Mouse (Mus musculus): Measurements from ENCODE around the gene Gpr4. TPM values are rescaled to one million over a fixed set of nuclear protein-coding genes. Genes with fewer than 3 reads are reported as not detected.

The Gpr4 gene
- total and polyA plus RNA-seq, 2 experiments from 2014 or later, result 3.6 to 10.6 TPM

DNA sequence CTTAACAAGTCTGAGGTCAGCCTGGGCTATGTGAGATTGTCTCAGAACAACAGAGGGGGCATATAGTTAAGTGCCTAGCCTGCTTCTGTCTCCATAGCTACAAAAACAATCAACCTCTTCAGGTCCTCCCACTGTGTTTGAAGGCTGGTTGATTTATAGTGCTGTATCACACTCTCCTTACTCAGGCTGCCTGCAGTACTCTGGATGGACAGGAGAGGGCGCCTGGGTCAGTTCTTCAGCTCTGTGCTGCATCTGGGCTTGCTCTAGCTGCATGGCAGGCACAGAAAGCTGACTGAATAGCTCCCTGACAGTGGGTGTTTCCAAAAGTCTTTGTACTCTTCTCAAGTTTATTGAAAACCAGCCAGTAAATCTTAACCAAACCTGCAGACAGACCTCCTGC, 27.1 kb downstream of the Gpr4 start:
- DNase-seq (ENCODE audit: low spot score) (peak; percentile 84), ATAC-seq (ENCODE audit: insufficient read depth, low read depth) (peak; percentile 83)
- Histone ChIP-seq H3K9ac (replicated peaks; ENCODE audit: low read depth, low read length) (no peak overlapping the region), H3K27me3 (ENCODE audit: control insufficient read depth, insufficient read depth, low read length) (no peaks in the 10 kb centered on the region), H3K9me3 (replicated peaks; ENCODE audit: control insufficient read depth, low read length) (no peaks in the 10 kb centered on the region), H3K27ac (ENCODE audit: low read depth) (peak overlapping the region; percentile 87), H3K4me1 (ENCODE audit: control insufficient read depth, insufficient read depth) (peaks cover 35% of the 10 kb centered on the region), H3K4me2 (ENCODE audit: low read depth, low read length) (no peak overlapping the region), H3K4me3 (ENCODE audit: low read depth, low read length) (no peak overlapping the region), H3K36me3 (replicated peaks; ENCODE audit: control insufficient read depth, insufficient read depth, low read length) (no peaks in the 10 kb centered on the region)
- WGBS, result 0% methylated on average over 1 of the region's 1 CpGs
- TF ChIP-seq CTCF (IDR thresholded peaks at IDR 0.05; ENCODE audit: low read depth) (peak; percentile 98), EP300 (IDR thresholded peaks at IDR 0.05; ENCODE audit: low read depth) (no peak)

DNA sequence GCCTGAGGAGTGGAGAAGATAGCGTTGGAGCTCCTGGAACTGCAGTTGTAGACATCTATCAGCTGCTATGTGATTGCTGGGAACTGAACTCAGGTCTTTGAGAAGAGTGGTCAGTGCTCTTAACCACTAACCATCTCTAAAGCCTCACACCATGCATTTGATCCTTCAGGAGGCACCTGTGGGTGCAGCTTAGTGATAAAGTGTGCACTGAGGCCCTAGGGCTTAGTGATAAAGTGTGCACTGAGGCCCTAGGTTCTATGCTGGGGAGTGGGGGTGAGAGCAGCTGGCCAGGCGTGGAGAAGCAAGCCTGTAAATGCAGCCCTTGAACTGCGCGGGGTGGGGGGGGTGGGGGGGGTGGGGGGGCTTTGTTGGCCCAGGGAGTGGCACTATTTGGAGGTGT, 27.6 kb downstream of the Gpr4 start:
- ATAC-seq (ENCODE audit: insufficient read depth, low read depth) (no peak), DNase-seq (ENCODE audit: low spot score) (no peak)
- Histone ChIP-seq H3K27me3 (ENCODE audit: control insufficient read depth, insufficient read depth, low read length) (no peaks in the 10 kb centered on the region), H3K9ac (replicated peaks; ENCODE audit: low read depth, low read length) (no peak overlapping the region), H3K4me1 (ENCODE audit: control insufficient read depth, insufficient read depth) (peaks cover 30% of the 10 kb centered on the region), H3K36me3 (replicated peaks; ENCODE audit: control insufficient read depth, insufficient read depth, low read length) (peaks cover 4% of the 10 kb centered on the region), H3K4me3 (ENCODE audit: low read depth, low read length) (no peak overlapping the region), H3K9me3 (replicated peaks; ENCODE audit: control insufficient read depth, low read length) (no peaks in the 10 kb centered on the region), H3K27ac (ENCODE audit: low read depth) (0 out of 2 replicates have a peak overlapping the region, but pooled peaks have one; percentile 87), H3K4me2 (ENCODE audit: low read depth, low read length) (no peak overlapping the region)
- 77% methylated on average over 2 of the region's 4 CpGs for WGBS
- no peak for TF ChIP-seq CTCF (IDR thresholded peaks at IDR 0.05; ENCODE audit: low read depth)
- TF ChIP-seq EP300 (IDR thresholded peaks at IDR 0.05; ENCODE audit: low read depth), result no peak

DNA sequence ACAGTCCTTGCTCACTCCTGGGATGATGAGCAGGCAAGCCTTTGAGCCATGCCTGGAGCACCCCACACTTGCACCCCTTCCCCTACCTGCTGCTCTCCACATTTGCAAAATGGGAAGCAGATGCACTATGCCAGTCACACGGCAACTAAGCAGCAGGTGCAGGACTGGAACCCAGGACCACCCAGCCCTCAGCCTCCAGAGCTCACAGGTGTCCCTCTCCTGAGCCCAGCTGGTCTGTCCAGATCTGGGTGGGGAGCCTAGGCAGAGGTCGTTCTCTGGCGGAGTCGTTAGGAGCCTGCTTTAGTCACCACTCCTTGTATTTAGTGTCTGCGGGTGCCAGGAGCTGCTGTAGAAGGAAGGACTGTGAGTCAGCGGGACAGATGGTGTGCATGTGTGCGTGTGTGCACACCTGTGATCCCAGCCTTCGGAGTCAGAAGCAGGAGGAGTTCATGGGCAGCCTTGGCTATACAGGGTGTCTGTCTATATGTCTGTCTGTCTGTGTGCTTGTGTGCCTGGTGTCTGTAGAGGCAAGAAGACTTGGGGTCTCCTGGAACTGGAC, 28.6 kb downstream of the Gpr4 start:
- TF ChIP-seq EP300 (IDR thresholded peaks at IDR 0.05; ENCODE audit: low read depth) (no peak), CTCF (IDR thresholded peaks at IDR 0.05; ENCODE audit: low read depth) (no peak)
- Histone ChIP-seq H3K27me3 (ENCODE audit: control insufficient read depth, insufficient read depth, low read length) (no peaks in the 10 kb centered on the region), H3K9me3 (replicated peaks; ENCODE audit: control insufficient read depth, low read length) (no peaks in the 10 kb centered on the region), H3K4me2 (ENCODE audit: low read depth, low read length) (no peak overlapping the region), H3K4me3 (ENCODE audit: low read depth, low read length) (no peak overlapping the region), H3K27ac (ENCODE audit: low read depth) (no peak overlapping the region), H3K4me1 (ENCODE audit: control insufficient read depth, insufficient read depth) (peaks cover 25% of the 10 kb centered on the region), H3K36me3 (replicated peaks; ENCODE audit: control insufficient read depth, insufficient read depth, low read length) (peaks cover 14% of the 10 kb centered on the region), H3K9ac (replicated peaks; ENCODE audit: low read depth, low read length) (no peak overlapping the region)
- ATAC-seq (ENCODE audit: insufficient read depth, low read depth) (no peak), DNase-seq (ENCODE audit: low spot score) (no peak)
- WGBS, result 90% methylated on average over 8 of the region's 8 CpGs

DNA sequence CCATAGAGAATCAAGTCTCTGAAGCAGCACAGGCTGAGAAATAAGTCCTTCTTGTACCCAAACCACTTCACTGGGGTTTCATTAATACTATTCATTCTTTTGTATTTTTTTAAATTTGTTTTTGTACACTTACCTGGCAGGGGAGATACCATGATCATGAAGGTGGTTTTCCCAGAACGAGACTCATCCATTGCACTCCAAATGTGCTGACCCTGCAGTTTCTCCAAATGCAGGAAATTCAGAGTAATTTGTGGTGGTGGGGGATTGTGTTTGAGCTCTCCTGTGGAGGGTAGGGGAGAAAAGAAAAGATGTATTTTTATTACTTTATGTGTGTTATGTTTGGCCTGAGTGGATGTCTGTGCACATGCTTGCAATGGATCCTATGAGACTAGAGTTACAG, 29.7 kb downstream of the Gpr4 start:
- Histone ChIP-seq H3K4me2 (ENCODE audit: low read depth, low read length) (no peak overlapping the region), H3K4me3 (ENCODE audit: low read depth, low read length) (no peak overlapping the region), H3K27ac (ENCODE audit: low read depth) (no peak overlapping the region), H3K36me3 (replicated peaks; ENCODE audit: control insufficient read depth, insufficient read depth, low read length) (peaks cover 18% of the 10 kb centered on the region), H3K27me3 (ENCODE audit: control insufficient read depth, insufficient read depth, low read length) (no peaks in the 10 kb centered on the region), H3K9ac (replicated peaks; ENCODE audit: low read depth, low read length) (no peak overlapping the region), H3K9me3 (replicated peaks; ENCODE audit: control insufficient read depth, low read length) (no peaks in the 10 kb centered on the region), H3K4me1 (ENCODE audit: control insufficient read depth, insufficient read depth) (peaks cover 18% of the 10 kb centered on the region)
- ATAC-seq (ENCODE audit: insufficient read depth, low read depth), result no peak
- WGBS, result 89% methylated on average over 1 of the region's 1 CpGs
- no peak for DNase-seq (ENCODE audit: low spot score)
- TF ChIP-seq CTCF (IDR thresholded peaks at IDR 0.05; ENCODE audit: low read depth), result no peak
- no peak for TF ChIP-seq EP300 (IDR thresholded peaks at IDR 0.05; ENCODE audit: low read depth)

DNA sequence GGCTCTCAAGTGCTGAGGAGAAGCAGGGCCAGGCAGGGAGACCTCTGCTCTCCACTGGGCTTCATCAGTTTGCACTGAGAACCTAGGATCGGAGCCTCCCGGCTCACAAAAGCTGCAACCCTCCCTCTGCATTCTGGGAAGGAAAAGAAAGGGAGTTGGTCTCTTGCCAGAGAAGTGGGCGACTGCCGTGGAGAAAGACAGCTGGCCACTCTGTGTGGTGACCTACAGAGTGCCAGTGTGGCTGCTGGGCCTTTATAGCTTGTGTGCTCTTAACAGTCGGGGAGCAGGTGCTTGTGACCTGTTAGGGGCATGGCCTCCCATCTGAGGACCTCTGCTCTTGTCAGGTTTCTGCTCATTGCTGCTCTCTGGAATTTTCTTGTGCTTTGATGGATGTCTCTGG, 31.5 kb downstream of the Gpr4 start:
- no peak for DNase-seq (ENCODE audit: low spot score)
- Histone ChIP-seq H3K27me3 (ENCODE audit: control insufficient read depth, insufficient read depth, low read length) (no peaks in the 10 kb centered on the region), H3K9me3 (replicated peaks; ENCODE audit: control insufficient read depth, low read length) (no peaks in the 10 kb centered on the region), H3K4me3 (ENCODE audit: low read depth, low read length) (no peak overlapping the region), H3K36me3 (replicated peaks; ENCODE audit: control insufficient read depth, insufficient read depth, low read length) (peaks cover 26% of the 10 kb centered on the region), H3K27ac (ENCODE audit: low read depth) (no peak overlapping the region), H3K4me1 (ENCODE audit: control insufficient read depth, insufficient read depth) (peaks cover 6% of the 10 kb centered on the region), H3K4me2 (ENCODE audit: low read depth, low read length) (no peak overlapping the region), H3K9ac (replicated peaks; ENCODE audit: low read depth, low read length) (no peak overlapping the region)
- 44% methylated on average over 5 of the region's 5 CpGs for WGBS
- TF ChIP-seq EP300 (IDR thresholded peaks at IDR 0.05; ENCODE audit: low read depth), result no peak
- TF ChIP-seq CTCF (IDR thresholded peaks at IDR 0.05; ENCODE audit: low read depth), result no peak
- no peak for ATAC-seq (ENCODE audit: insufficient read depth, low read depth)

DNA sequence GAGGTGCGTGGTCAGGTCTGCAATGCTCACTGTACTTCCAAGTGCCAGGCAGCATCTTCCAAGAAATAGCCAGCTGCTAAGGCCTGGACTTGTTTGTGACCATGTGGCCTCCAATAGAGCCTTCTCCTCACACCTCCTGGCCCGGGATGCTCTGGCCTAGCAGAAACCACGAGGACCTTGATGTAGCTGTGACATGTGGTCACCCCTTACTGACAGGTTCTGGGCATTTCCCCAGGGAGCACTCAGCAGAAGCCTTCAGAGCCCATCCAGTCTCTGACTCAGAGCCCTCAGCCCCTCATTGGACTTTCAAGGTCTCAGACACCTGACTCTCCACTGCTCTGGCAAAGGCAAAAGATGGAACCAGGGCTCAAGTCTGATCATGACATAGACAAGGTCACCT, 32.7 kb downstream of the Gpr4 start:
- H3K4me1 ChIP-seq (ENCODE audit: control insufficient read depth, insufficient read depth), result no peaks in the 10 kb centered on the region
- H3K9me3 ChIP-seq (replicated peaks; ENCODE audit: control insufficient read depth, low read length), result no peaks in the 10 kb centered on the region
- no peak overlapping the region for H3K27ac ChIP-seq (ENCODE audit: low read depth)
- no peak overlapping the region for H3K4me3 ChIP-seq (ENCODE audit: low read depth, low read length)
- no peak overlapping the region for H3K9ac ChIP-seq (replicated peaks; ENCODE audit: low read depth, low read length)
- DNase-seq (ENCODE audit: low spot score), result no peak
- no peak for ATAC-seq (ENCODE audit: insufficient read depth, low read depth)
- no peak overlapping the region for H3K4me2 ChIP-seq (ENCODE audit: low read depth, low read length)
- H3K36me3 ChIP-seq (replicated peaks; ENCODE audit: control insufficient read depth, insufficient read depth, low read length), result peaks cover 26% of the 10 kb centered on the region
- WGBS, result 48% methylated on average over 3 of the region's 3 CpGs
- H3K27me3 ChIP-seq (ENCODE audit: control insufficient read depth, insufficient read depth, low read length), result no peaks in the 10 kb centered on the region
- no peak for TF ChIP-seq EP300 (IDR thresholded peaks at IDR 0.05; ENCODE audit: low read depth)
- no peak for TF ChIP-seq CTCF (IDR thresholded peaks at IDR 0.05; ENCODE audit: low read depth)
